Mouse (Mus musculus): ENCODE measurements at regions not wholly inside any gene's neighbourhood (a gene's known extent, or its start where the extent isn't known, plus 50 kb on each side); places are given as distances from the start of the nearest gene placed in this dataset.

GRCm38 (mm10) chr9:87961796-87962195 lies 230.7 kb upstream of the Tbx18 start:
- no peaks in the 10 kb centered on the region for H3K36me3 ChIP-seq (ENCODE audit: control insufficient read depth, insufficient read depth)
- no peak overlapping the region for H3K4me3 ChIP-seq (ENCODE audit: insufficient read depth, poor library complexity, severe bottlenecking)
- no peaks in the 10 kb centered on the region for H3K27me3 ChIP-seq (ENCODE audit: control insufficient read depth, insufficient read depth, insufficient read length)
- TF ChIP-seq MYOG (IDR thresholded peaks at IDR 0.05; ENCODE audit: control insufficient read depth, extremely low read depth, insufficient read length) (no peak), MAX (IDR thresholded peaks at IDR 0.05) (no peak), CTCF (IDR thresholded peaks at IDR 0.05; ENCODE audit: control insufficient read depth, insufficient read depth, insufficient read length) (no peak), USF1 (IDR thresholded peaks at IDR 0.05; ENCODE audit: low read depth) (no peak), FOSL1 (IDR thresholded peaks at IDR 0.05; ENCODE audit: insufficient read depth, low read length, poor library complexity, severe bottlenecking) (no peak), CEBPB (IDR thresholded peaks at IDR 0.05; ENCODE audit: low read depth) (no peak), MYOD1 (IDR thresholded peaks at IDR 0.05; ENCODE audit: control insufficient read depth, insufficient read length, low read depth) (no peak)
- no peaks in the 10 kb centered on the region for H3K79me3 ChIP-seq (ENCODE audit: low read depth)
- no peak overlapping the region for H3ac ChIP-seq (ENCODE audit: control insufficient read depth, insufficient read length, low read depth)
- H3K79me2 ChIP-seq (ENCODE audit: control insufficient read depth, insufficient read depth), result no peaks in the 10 kb centered on the region

DNA sequence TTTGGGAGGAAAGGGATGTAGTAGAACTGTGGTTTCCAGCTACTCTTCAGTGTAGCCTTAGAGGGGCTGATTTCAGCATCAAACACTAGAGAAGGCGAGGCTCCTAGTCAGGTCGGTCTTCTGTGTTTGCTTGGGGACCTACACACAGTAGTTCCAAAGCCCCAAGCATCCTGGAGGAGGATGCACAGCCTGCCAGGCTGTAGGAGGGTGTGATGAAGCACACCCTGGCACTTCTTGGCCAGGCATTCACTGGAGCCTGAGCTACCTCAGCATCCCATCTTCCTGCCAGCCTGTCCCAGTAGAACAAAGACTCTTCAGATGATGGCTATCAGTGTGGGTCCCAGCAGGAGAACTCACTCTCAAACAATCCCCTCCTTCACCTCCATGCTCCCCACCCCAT lies 233.4 kb upstream of the Tbx18 start:
- no peaks in the 10 kb centered on the region for H3K79me2 ChIP-seq (ENCODE audit: control insufficient read depth, insufficient read depth)
- no peak overlapping the region for H3ac ChIP-seq (ENCODE audit: control insufficient read depth, insufficient read length, low read depth)
- no peaks in the 10 kb centered on the region for H3K79me3 ChIP-seq (ENCODE audit: low read depth)
- no peaks in the 10 kb centered on the region for H3K36me3 ChIP-seq (ENCODE audit: control insufficient read depth, insufficient read depth)
- H3K4me3 ChIP-seq (ENCODE audit: insufficient read depth, poor library complexity, severe bottlenecking), result no peak overlapping the region
- H3K27me3 ChIP-seq (ENCODE audit: control insufficient read depth, insufficient read depth, insufficient read length), result no peaks in the 10 kb centered on the region
- TF ChIP-seq CTCF (IDR thresholded peaks at IDR 0.05; ENCODE audit: control insufficient read depth, insufficient read depth, insufficient read length) (no peak), MYOD1 (IDR thresholded peaks at IDR 0.05; ENCODE audit: control insufficient read depth, insufficient read length, low read depth) (no peak), CEBPB (IDR thresholded peaks at IDR 0.05; ENCODE audit: low read depth) (no peak), USF1 (IDR thresholded peaks at IDR 0.05; ENCODE audit: low read depth) (no peak), MYOG (IDR thresholded peaks at IDR 0.05; ENCODE audit: control insufficient read depth, extremely low read depth, insufficient read length) (no peak), MAX (IDR thresholded peaks at IDR 0.05) (no peak), FOSL1 (IDR thresholded peaks at IDR 0.05; ENCODE audit: insufficient read depth, low read length, poor library complexity, severe bottlenecking) (no peak)

GRCm38 (mm10) chr9:87965103-87965780 lies 234.2 kb upstream of the Tbx18 start:
- Histone ChIP-seq H3ac (ENCODE audit: control insufficient read depth, insufficient read length, low read depth) (no peak overlapping the region), H3K4me3 (ENCODE audit: insufficient read depth, poor library complexity, severe bottlenecking) (no peak overlapping the region), H3K36me3 (ENCODE audit: control insufficient read depth, insufficient read depth) (no peaks in the 10 kb centered on the region), H3K27me3 (ENCODE audit: control insufficient read depth, insufficient read depth, insufficient read length) (no peaks in the 10 kb centered on the region), H3K79me3 (ENCODE audit: low read depth) (no peaks in the 10 kb centered on the region), H3K79me2 (ENCODE audit: control insufficient read depth, insufficient read depth) (no peaks in the 10 kb centered on the region)
- TF ChIP-seq MYOD1 (IDR thresholded peaks at IDR 0.05; ENCODE audit: control insufficient read depth, insufficient read length, low read depth) (no peak), FOSL1 (IDR thresholded peaks at IDR 0.05; ENCODE audit: insufficient read depth, low read length, poor library complexity, severe bottlenecking) (no peak), MYOG (IDR thresholded peaks at IDR 0.05; ENCODE audit: control insufficient read depth, extremely low read depth, insufficient read length) (no peak), USF1 (IDR thresholded peaks at IDR 0.05; ENCODE audit: low read depth) (no peak), MAX (IDR thresholded peaks at IDR 0.05) (no peak), CEBPB (IDR thresholded peaks at IDR 0.05; ENCODE audit: low read depth) (no peak), CTCF (IDR thresholded peaks at IDR 0.05; ENCODE audit: control insufficient read depth, insufficient read depth, insufficient read length) (no peak)

DNA sequence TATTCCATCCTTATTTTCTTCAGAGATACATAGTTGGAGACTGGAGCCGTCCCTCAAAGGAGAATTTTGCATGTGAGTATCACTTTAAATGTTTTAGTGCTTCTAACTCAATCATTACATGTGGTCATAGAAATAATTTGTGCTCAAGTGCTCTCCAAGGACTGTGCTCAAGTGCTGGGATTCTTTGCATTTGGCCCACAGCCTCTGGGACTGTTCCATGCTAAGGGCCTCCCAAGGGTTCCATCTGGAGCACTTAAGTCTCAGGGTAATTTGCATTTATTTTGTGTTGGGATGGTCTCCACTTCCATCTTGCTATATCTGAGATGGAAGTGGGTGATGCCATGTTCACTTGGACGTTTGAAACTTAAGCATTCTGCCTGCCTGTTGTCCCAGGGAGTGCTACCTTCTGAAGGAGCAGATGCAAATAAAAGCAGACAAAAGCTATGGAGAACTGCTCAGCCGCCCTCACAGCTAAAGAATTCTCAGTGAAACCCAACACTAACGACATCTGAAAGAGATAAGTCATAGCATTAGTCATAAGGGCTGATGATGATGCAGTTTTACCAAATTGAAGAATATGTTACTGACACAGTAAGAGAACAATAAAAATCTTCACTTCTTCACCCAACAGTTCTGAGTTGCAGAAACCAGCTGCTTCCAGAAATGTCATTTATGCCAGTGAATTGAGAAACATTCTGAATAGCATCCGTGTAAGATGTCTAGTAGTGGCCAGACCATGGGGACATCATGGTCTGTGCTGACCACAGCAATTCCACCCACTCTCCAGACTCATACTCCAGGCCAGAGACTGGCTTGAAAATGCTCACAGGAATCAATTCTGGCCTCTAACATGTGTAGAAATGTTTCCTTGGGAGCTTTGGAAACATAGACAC lies 237.4 kb upstream of the Tbx18 start:
- H3K27me3 ChIP-seq (ENCODE audit: control insufficient read depth, insufficient read depth, insufficient read length), result no peaks in the 10 kb centered on the region
- no peak overlapping the region for H3K4me3 ChIP-seq (ENCODE audit: insufficient read depth, poor library complexity, severe bottlenecking)
- no peaks in the 10 kb centered on the region for H3K79me3 ChIP-seq (ENCODE audit: low read depth)
- TF ChIP-seq USF1 (IDR thresholded peaks at IDR 0.05; ENCODE audit: low read depth) (no peak), CEBPB (IDR thresholded peaks at IDR 0.05; ENCODE audit: low read depth) (peak; percentile 47), FOSL1 (IDR thresholded peaks at IDR 0.05; ENCODE audit: insufficient read depth, low read length, poor library complexity, severe bottlenecking) (no peak), MYOG (IDR thresholded peaks at IDR 0.05; ENCODE audit: control insufficient read depth, extremely low read depth, insufficient read length) (no peak), CTCF (IDR thresholded peaks at IDR 0.05; ENCODE audit: control insufficient read depth, insufficient read depth, insufficient read length) (no peak), MAX (IDR thresholded peaks at IDR 0.05) (no peak), MYOD1 (IDR thresholded peaks at IDR 0.05; ENCODE audit: control insufficient read depth, insufficient read length, low read depth) (peak; percentile 33)
- no peaks in the 10 kb centered on the region for H3K36me3 ChIP-seq (ENCODE audit: control insufficient read depth, insufficient read depth)
- no peaks in the 10 kb centered on the region for H3K79me2 ChIP-seq (ENCODE audit: control insufficient read depth, insufficient read depth)
- H3ac ChIP-seq (ENCODE audit: control insufficient read depth, insufficient read length, low read depth), result no peak overlapping the region

- Histone ChIP-seq H3ac (ENCODE audit: control insufficient read depth, insufficient read length, low read depth) (no peak overlapping the region), H3K27me3 (ENCODE audit: control insufficient read depth, insufficient read depth, insufficient read length) (no peaks in the 10 kb centered on the region), H3K79me2 (ENCODE audit: control insufficient read depth, insufficient read depth) (no peaks in the 10 kb centered on the region), H3K79me3 (ENCODE audit: low read depth) (no peaks in the 10 kb centered on the region), H3K4me3 (ENCODE audit: insufficient read depth, poor library complexity, severe bottlenecking) (no peak overlapping the region), H3K36me3 (ENCODE audit: control insufficient read depth, insufficient read depth) (no peaks in the 10 kb centered on the region)
- TF ChIP-seq CTCF (IDR thresholded peaks at IDR 0.05; ENCODE audit: control insufficient read depth, insufficient read depth, insufficient read length), result no peak
- no peak for TF ChIP-seq FOSL1 (IDR thresholded peaks at IDR 0.05; ENCODE audit: insufficient read depth, low read length, poor library complexity, severe bottlenecking)
- no peak for TF ChIP-seq MAX (IDR thresholded peaks at IDR 0.05)
- no peak for TF ChIP-seq MYOD1 (IDR thresholded peaks at IDR 0.05; ENCODE audit: control insufficient read depth, insufficient read length, low read depth)
- TF ChIP-seq USF1 (IDR thresholded peaks at IDR 0.05; ENCODE audit: low read depth), result no peak
- TF ChIP-seq CEBPB (IDR thresholded peaks at IDR 0.05; ENCODE audit: low read depth), result no peak
- TF ChIP-seq MYOG (IDR thresholded peaks at IDR 0.05; ENCODE audit: control insufficient read depth, extremely low read depth, insufficient read length), result no peak
Measured at GRCm38 (mm10) chr9:87970586-87970985, 239.5 kb upstream of the Tbx18 start.

All from C2C12 (cell line).